Mouse (Mus musculus) duodenum, adult 2 months (tissue): ENCODE results near the gene Serpina16. TPM values are rescaled to one million over a fixed set of nuclear protein-coding genes. Genes with fewer than 3 reads are reported as not detected.

Experiments
- polyA plus RNA-seq: library from polyadenylated mRNA; depleted of rRNA; stranded (reverse); fragments of >200 nt; gene quantifications from 2 replicates; pipeline ENCODE4 v1.2.3, GENCODE M21; 2012; ENCODE audit warnings: low replicate concordance; rRNA removed

Gene Serpina16
- not detected in 2 replicates for polyA plus RNA-seq

DNA sequence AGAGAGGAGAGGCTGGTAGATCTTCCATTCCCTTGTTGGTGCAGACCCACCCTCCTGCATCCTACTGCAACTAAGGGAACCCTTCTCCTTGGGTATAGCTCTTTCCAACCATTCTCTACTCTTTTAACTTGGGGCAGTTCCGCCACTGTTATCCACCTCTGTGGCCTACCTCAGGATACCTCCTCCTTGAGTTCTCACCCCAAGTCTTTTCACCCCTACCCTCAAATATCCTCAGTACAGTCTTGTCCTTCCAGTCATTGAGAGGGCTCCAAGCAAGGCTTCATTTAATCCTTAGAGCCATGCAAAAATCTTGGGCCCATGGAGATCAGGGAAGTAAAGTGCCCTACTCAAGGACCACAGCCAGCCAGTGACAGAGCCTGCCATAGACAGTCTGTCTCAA is at the start of gene Serpina16:
Gene Serpina16, minus strand, starts transcription at position 101 of the 400 bp plus-strand sequence.

DNA sequence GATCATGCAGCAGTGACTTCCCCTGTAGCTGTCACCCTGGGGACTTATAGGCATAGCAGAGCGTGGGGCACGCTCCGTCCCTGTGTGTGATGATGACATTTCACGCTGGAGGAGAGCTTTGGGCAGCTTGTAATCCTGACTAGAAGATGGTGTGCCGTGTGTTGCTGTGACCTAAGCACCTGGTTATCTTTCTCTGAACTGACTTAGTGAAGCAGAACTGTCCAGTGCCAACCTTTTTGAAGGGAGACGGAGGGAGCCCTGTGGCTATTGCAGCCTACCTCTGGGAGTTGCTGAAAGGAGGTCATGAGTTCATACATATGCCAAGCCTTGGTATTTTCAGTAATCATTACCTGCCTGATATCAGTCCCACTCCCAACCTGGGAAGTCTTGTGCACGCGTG is 19.5 kb upstream of the Serpina16 start, which contains the start of gene Serpina1f:
Gene Serpina1f, minus strand, starts transcription at position 101 of the 400 bp plus-strand sequence.

DNA sequence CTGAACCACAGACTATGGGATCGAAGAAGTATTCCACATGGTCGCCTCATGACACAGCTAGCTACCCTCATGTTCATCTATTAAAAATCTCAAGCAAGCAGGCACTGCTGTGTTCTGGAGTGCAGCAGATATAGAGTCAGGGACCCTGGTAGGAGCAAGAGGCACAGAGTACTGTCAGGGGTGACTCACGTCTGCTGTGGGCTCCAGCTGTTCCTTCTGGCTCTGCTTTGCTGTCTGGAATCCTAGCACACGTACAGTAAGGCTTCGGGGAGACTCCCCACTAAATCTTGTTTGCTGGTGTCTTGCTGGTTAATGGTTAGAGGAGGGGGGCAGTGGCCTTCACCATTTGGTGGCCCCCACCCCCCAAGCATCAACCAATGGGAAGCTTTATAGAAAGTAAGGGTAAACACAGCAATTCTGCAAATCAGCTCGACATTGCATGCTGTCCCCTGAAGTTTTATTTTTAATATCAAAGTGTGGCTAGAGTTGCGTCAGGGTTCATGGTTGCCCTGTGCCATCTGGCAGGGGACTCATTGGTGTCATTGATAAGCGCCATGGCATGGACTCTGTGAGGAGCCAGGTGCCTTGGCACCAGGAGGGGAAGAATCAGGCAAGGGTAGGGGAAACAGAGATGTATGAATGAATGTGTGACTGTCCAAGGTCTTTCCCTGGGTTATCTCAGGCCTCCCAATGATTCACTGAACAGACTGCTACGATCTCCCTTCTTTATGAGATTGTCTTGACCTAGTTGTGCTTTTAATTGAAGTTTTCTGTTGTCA is 18.9 kb downstream of the Serpina16 start, which contains the start of gene Serpina6:
Gene Serpina6, minus strand, starts transcription at position 365 of the 779 bp plus-strand sequence.

DNA sequence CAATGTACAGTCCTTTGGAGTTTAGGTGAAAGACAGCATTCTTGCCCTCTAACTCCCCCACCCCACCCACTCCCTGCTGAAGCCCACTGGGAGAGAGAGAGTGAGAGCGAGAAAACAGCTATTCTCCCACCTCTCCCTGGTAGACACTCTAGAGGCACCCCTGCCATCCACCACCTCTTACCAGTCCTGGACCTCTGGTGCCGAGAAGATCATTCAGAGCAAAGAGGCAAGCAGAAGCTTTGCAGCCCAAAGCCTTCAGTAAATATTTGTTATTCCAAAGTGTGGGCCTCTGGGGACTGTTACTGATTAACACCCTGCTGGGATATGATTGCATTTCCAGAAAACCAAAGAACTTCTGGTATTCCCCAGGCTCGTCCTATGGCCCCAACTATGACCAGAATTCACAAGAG is 44.7 kb downstream of the Serpina16 start, which contains the start of gene Serpina10:
Gene Serpina10, minus strand, starts transcription at position 242 of the 410 bp plus-strand sequence.

Other genes with a start within 250 kb of the Serpina16 start
- gene Ifi27, start 241.9 kb downstream of the Serpina16 start, polyA plus RNA-seq = 91.0 and 200 TPM in 2 replicates
- gene Ifi27l2a, start 232.5 kb downstream of the Serpina16 start, polyA plus RNA-seq = 120 and 366 TPM in 2 replicates
- 397 and 1,522 TPM in 2 replicates for gene Ifi27l2b, start 218.9 kb downstream of the Serpina16 start, polyA plus RNA-seq
- gene Ppp4r4, start 143.9 kb downstream of the Serpina16 start, polyA plus RNA-seq = 0.06 TPM in 1 of 2 replicates, not detected in the other
- gene Serpina10, start 44.7 kb downstream of the Serpina16 start, polyA plus RNA-seq = 0.08 TPM in 1 of 2 replicates, not detected in the other
- not detected in 2 replicates for gene Serpina6, start 18.9 kb downstream of the Serpina16 start, polyA plus RNA-seq
- 0.18 TPM in 1 of 2 replicates, not detected in the other for gene Serpina1f, start 19.4 kb upstream of the Serpina16 start, polyA plus RNA-seq
- gene Serpina1d, start 97.5 kb upstream of the Serpina16 start, polyA plus RNA-seq = not detected in 2 replicates
- gene Serpina1b, start 154.2 kb upstream of the Serpina16 start, polyA plus RNA-seq = 1.1 and 2.4 TPM in 2 replicates
- gene Serpina1a, start 187.4 kb upstream of the Serpina16 start, polyA plus RNA-seq = 0.15 and 1.2 TPM in 2 replicates
- 0.68 and 2.5 TPM in 2 replicates for gene Serpina1c, start 228.7 kb upstream of the Serpina16 start, polyA plus RNA-seq